Mouse (Mus musculus): Measurements from ENCODE around the gene Dusp8. TPM values are rescaled to one million over a fixed set of nuclear protein-coding genes. Genes with fewer than 3 reads are reported as not detected.
A peak's percentile ranks its signal among the peaks of the same experiment; 100 is the strongest.

Gene Dusp8
- polyA plus RNA-seq, 1 experiment from 2014 or later, result 0.88 TPM

GRCm38 (mm10) chr7:142084395-142084794 lies 11.2 kb downstream of the Dusp8 start:
- WGBS, result 9% methylated on average over 5 of the region's 5 CpGs
- Histone ChIP-seq H3K36me3 (no peaks in the 10 kb centered on the region), H3K9ac (replicated peaks) (no peak overlapping the region), H3K4me2 (no peak overlapping the region), H3K27ac (no peak overlapping the region), H3K27me3 (peaks cover 96% of the 10 kb centered on the region), H3K4me3 (replicated peaks) (no peak overlapping the region), H3K9me3 (no peaks in the 10 kb centered on the region), H3K4me1 (replicated peaks) (peaks cover 21% of the 10 kb centered on the region)
- ATAC-seq (ENCODE audit: insufficient number of reproducible peaks, insufficient read depth, low FRiP score, low TSS enrichment, low read depth), result 0 out of 2 replicates have a peak, but pooled peaks have one; percentile 15

GRCm38 (mm10) chr7:142083588-142084317 lies 11.9 kb downstream of the Dusp8 start:
- no peak overlapping the region for H3K27ac ChIP-seq
- no peak overlapping the region for H3K9ac ChIP-seq (replicated peaks)
- 26% methylated on average over 12 of the region's 12 CpGs for WGBS
- H3K36me3 ChIP-seq, result no peaks in the 10 kb centered on the region
- no peak overlapping the region for H3K4me3 ChIP-seq (replicated peaks)
- no peak for ATAC-seq (ENCODE audit: insufficient number of reproducible peaks, insufficient read depth, low FRiP score, low TSS enrichment, low read depth)
- peaks cover 16% of the 10 kb centered on the region for H3K4me1 ChIP-seq (replicated peaks)
- no peaks in the 10 kb centered on the region for H3K9me3 ChIP-seq
- peaks cover 96% of the 10 kb centered on the region for H3K27me3 ChIP-seq
- H3K4me2 ChIP-seq, result no peak overlapping the region

GRCm38 (mm10) chr7:142082607-142083006 lies 13.0 kb downstream of the Dusp8 start:
- Histone ChIP-seq H3K27me3 (peaks cover 96% of the 10 kb centered on the region), H3K9ac (replicated peaks) (peak overlapping the region; percentile 67)
- ATAC-seq (ENCODE audit: insufficient number of reproducible peaks, insufficient read depth, low FRiP score, low TSS enrichment, low read depth), result no peak

GRCm38 (mm10) chr7:142082179-142082578 lies 13.5 kb downstream of the Dusp8 start:
- ATAC-seq (ENCODE audit: insufficient number of reproducible peaks, insufficient read depth, low FRiP score, low TSS enrichment, low read depth), result no peak

More at GRCm38 (mm10) chr7:142082607-142083006, 13.0 kb downstream of the Dusp8 start:
- peak overlapping the region; percentile 74 for H3K4me2 ChIP-seq
- peak overlapping the region; percentile 44 for H3K4me3 ChIP-seq (replicated peaks)
- H3K4me1 ChIP-seq (replicated peaks), result peaks cover 9% of the 10 kb centered on the region
- WGBS, result 14% methylated on average over 16 of the region's 16 CpGs
- no peak overlapping the region for H3K27ac ChIP-seq
- no peaks in the 10 kb centered on the region for H3K9me3 ChIP-seq
- H3K36me3 ChIP-seq, result no peaks in the 10 kb centered on the region

GRCm38 (mm10) chr7:142081736-142082135 lies 13.9 kb downstream of the Dusp8 start:
- Histone ChIP-seq H3K9me3 (no peaks in the 10 kb centered on the region), H3K4me2 (peak overlapping the region; percentile 74), H3K4me3 (replicated peaks) (peak overlapping the region; percentile 44), H3K4me1 (replicated peaks) (peaks cover 9% of the 10 kb centered on the region), H3K36me3 (no peaks in the 10 kb centered on the region), H3K27ac (no peak overlapping the region), H3K9ac (replicated peaks) (peak overlapping the region; percentile 67), H3K27me3 (peaks cover 96% of the 10 kb centered on the region)
- 22% methylated on average over 16 of the region's 17 CpGs for WGBS
- no peak for ATAC-seq (ENCODE audit: insufficient number of reproducible peaks, insufficient read depth, low FRiP score, low TSS enrichment, low read depth)

More at GRCm38 (mm10) chr7:142082179-142082578, 13.5 kb downstream of the Dusp8 start:
- no peak overlapping the region for H3K27ac ChIP-seq
- H3K4me2 ChIP-seq, result peak overlapping the region; percentile 74
- no peaks in the 10 kb centered on the region for H3K9me3 ChIP-seq
- H3K27me3 ChIP-seq, result peaks cover 95% of the 10 kb centered on the region
- peaks cover 9% of the 10 kb centered on the region for H3K4me1 ChIP-seq (replicated peaks)
- H3K36me3 ChIP-seq, result no peaks in the 10 kb centered on the region
- peak overlapping the region; percentile 67 for H3K9ac ChIP-seq (replicated peaks)
- 2% methylated on average over 38 of the region's 38 CpGs for WGBS
- H3K4me3 ChIP-seq (replicated peaks), result peak overlapping the region; percentile 44

GRCm38 (mm10) chr7:142080876-142081275 lies 14.8 kb downstream of the Dusp8 start:
- ATAC-seq (ENCODE audit: insufficient number of reproducible peaks, insufficient read depth, low FRiP score, low TSS enrichment, low read depth), result no peak
- peaks cover 9% of the 10 kb centered on the region for H3K4me1 ChIP-seq (replicated peaks)
- H3K27ac ChIP-seq, result no peak overlapping the region
- no peak overlapping the region for H3K9ac ChIP-seq (replicated peaks)
- WGBS, result 62% methylated on average over 2 of the region's 2 CpGs
- no peak overlapping the region for H3K4me2 ChIP-seq
- no peaks in the 10 kb centered on the region for H3K36me3 ChIP-seq
- no peak overlapping the region for H3K4me3 ChIP-seq (replicated peaks)
- H3K27me3 ChIP-seq, result peaks cover 90% of the 10 kb centered on the region
- no peaks in the 10 kb centered on the region for H3K9me3 ChIP-seq

GRCm38 (mm10) chr7:142079365-142079764 lies 16.3 kb downstream of the Dusp8 start:
- H3K9ac ChIP-seq (replicated peaks), result no peak overlapping the region
- H3K27ac ChIP-seq, result no peak overlapping the region
- H3K36me3 ChIP-seq, result no peaks in the 10 kb centered on the region
- ATAC-seq (ENCODE audit: insufficient number of reproducible peaks, insufficient read depth, low FRiP score, low TSS enrichment, low read depth), result no peak
- H3K4me3 ChIP-seq (replicated peaks), result no peak overlapping the region
- WGBS, result 52% methylated on average over 5 of the region's 5 CpGs
- H3K4me1 ChIP-seq (replicated peaks), result peaks cover 9% of the 10 kb centered on the region
- H3K27me3 ChIP-seq, result peaks cover 86% of the 10 kb centered on the region
- H3K9me3 ChIP-seq, result no peaks in the 10 kb centered on the region
- H3K4me2 ChIP-seq, result no peak overlapping the region

GRCm38 (mm10) chr7:142077138-142077537 lies 18.5 kb downstream of the Dusp8 start:
- Histone ChIP-seq H3K4me3 (replicated peaks) (no peak overlapping the region), H3K9ac (replicated peaks) (no peak overlapping the region), H3K4me2 (no peak overlapping the region), H3K9me3 (no peaks in the 10 kb centered on the region), H3K4me1 (replicated peaks) (peaks cover 5% of the 10 kb centered on the region), H3K27ac (no peak overlapping the region), H3K36me3 (no peaks in the 10 kb centered on the region), H3K27me3 (peaks cover 71% of the 10 kb centered on the region)
- no peak for ATAC-seq (ENCODE audit: insufficient number of reproducible peaks, insufficient read depth, low FRiP score, low TSS enrichment, low read depth)
- 77% methylated on average over 3 of the region's 3 CpGs for WGBS

- Histone ChIP-seq H3K27me3 (peaks cover 57% of the 10 kb centered on the region), H3K4me1 (replicated peaks) (no peaks in the 10 kb centered on the region), H3K27ac (no peak overlapping the region), H3K9me3 (no peaks in the 10 kb centered on the region), H3K9ac (replicated peaks) (no peak overlapping the region), H3K4me3 (replicated peaks) (no peak overlapping the region), H3K36me3 (no peaks in the 10 kb centered on the region), H3K4me2 (no peak overlapping the region)
- ATAC-seq (ENCODE audit: insufficient number of reproducible peaks, insufficient read depth, low FRiP score, low TSS enrichment, low read depth), result no peak
- 70% methylated on average over 8 of the region's 8 CpGs for WGBS
Observed at GRCm38 (mm10) chr7:142074146-142074886, 21.3 kb downstream of the Dusp8 start.

GRCm38 (mm10) chr7:142071717-142072116 lies 23.9 kb downstream of the Dusp8 start:
- Histone ChIP-seq H3K36me3 (no peaks in the 10 kb centered on the region), H3K4me2 (no peak overlapping the region), H3K27me3 (peaks cover 47% of the 10 kb centered on the region), H3K4me3 (replicated peaks) (no peak overlapping the region), H3K27ac (no peak overlapping the region), H3K9me3 (no peaks in the 10 kb centered on the region), H3K9ac (replicated peaks) (no peak overlapping the region), H3K4me1 (replicated peaks) (no peaks in the 10 kb centered on the region)
- no peak for ATAC-seq (ENCODE audit: insufficient number of reproducible peaks, insufficient read depth, low FRiP score, low TSS enrichment, low read depth)

GRCm38 (mm10) chr7:142071212-142071578 lies 24.4 kb downstream of the Dusp8 start:
- Histone ChIP-seq H3K27me3 (peaks cover 47% of the 10 kb centered on the region), H3K27ac (no peak overlapping the region), H3K9me3 (no peaks in the 10 kb centered on the region), H3K4me3 (replicated peaks) (no peak overlapping the region), H3K4me1 (replicated peaks) (no peaks in the 10 kb centered on the region), H3K36me3 (no peaks in the 10 kb centered on the region), H3K4me2 (peak overlapping the region; percentile 33), H3K9ac (replicated peaks) (no peak overlapping the region)
- 7% methylated on average over 9 of the region's 10 CpGs for WGBS
- no peak for ATAC-seq (ENCODE audit: insufficient number of reproducible peaks, insufficient read depth, low FRiP score, low TSS enrichment, low read depth)

All from limb, embryonic 12.5 days (tissue).